Mouse (Mus musculus): ENCODE data around the gene Rffl. TPM values are rescaled to one million over a fixed set of nuclear protein-coding genes. Genes with fewer than 3 reads are reported as not detected.
"Not testable (repeated sequence)": the region's sequence is repeated elsewhere in the genome, so short reads cannot be mapped to it uniquely, and the experiment has no call there.

The Rffl gene
- total RNA-seq, 2 experiments from 2014 or later: 18.6 to 26.6 TPM

DNA sequence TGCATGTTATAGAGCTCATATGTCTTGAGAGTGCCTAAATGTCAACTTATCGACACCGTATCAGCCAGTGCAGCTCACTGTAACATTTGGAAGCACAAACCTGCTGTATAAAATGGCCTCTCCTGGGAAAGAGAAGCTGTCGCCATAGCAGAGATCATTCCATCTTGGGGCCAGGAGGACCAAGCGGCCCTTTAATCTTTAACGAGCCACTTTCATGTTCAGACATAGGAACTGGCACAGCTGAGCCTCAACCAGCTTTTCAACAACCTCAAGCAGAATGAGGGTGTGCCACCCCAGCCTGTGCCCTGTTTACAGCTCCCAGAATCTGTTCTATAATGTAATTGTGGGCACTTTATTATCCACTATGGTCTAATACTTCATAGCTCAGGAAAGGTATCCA is 20.8 kb downstream of the Rffl start:
- no peak for ATAC-seq (replicated peaks; ENCODE audit: poor library complexity, severe bottlenecking)

DNA sequence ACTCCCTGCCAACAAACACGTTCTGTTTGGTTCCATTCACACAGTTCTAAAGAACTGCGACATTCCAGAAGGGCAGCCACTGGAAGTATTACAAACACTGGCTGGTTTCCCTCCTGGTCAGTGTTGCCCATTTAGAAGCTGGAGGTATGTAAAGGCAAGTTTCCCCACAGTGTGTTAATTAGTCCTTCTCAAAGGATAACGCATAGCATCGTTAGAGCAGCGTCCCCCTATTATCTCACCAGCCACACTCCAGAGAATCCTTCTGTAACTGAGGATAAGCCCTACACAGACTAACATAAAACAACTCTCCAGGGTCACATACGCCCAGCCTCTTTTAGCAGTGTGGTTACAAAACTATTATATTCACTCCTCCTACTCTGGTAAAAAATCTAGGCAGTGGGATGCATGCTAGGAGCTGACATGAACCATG is 23.4 kb downstream of the Rffl start:
- ATAC-seq (replicated peaks; ENCODE audit: poor library complexity, severe bottlenecking): no peak

DNA sequence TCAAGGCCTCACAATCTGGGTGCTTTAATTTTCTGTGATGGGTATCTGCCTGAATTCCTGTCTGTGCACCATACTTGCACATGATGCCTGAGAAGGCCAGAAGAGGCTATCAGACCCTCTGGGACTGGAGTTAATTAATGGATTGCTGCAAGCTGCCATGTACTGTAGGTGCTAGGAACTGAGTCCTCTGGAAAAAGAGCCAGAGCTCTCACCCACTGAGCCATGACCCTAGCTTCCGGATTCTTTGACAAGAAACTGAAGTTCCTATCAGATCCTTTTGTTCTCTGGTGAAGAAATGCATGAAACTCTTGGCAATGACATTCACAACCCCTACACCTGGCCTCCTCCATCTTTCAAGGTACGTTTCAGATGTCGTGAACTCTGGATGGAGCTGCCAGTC is 24.1 kb downstream of the Rffl start:
- ATAC-seq (replicated peaks; ENCODE audit: poor library complexity, severe bottlenecking): no peak

DNA sequence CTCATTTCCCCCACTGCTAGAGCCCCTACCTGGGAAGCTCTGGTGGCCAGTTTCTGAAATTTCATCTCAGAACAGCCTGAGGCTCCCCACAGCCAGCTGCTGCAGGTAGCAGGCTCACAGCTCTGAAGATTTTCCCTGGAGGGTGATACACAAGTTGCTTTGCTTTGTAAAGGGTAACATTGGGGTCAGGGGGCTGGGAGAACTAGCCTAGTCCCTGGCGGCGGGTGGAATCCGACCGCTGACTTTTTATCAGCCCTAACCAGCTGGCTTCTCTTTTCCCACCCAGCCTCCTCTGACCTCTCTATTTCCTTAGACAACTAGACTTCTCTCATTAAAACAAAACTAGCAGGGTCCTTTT is 25.0 kb downstream of the Rffl start:
- peak; percentile 31 for ATAC-seq (replicated peaks; ENCODE audit: poor library complexity, severe bottlenecking)

DNA sequence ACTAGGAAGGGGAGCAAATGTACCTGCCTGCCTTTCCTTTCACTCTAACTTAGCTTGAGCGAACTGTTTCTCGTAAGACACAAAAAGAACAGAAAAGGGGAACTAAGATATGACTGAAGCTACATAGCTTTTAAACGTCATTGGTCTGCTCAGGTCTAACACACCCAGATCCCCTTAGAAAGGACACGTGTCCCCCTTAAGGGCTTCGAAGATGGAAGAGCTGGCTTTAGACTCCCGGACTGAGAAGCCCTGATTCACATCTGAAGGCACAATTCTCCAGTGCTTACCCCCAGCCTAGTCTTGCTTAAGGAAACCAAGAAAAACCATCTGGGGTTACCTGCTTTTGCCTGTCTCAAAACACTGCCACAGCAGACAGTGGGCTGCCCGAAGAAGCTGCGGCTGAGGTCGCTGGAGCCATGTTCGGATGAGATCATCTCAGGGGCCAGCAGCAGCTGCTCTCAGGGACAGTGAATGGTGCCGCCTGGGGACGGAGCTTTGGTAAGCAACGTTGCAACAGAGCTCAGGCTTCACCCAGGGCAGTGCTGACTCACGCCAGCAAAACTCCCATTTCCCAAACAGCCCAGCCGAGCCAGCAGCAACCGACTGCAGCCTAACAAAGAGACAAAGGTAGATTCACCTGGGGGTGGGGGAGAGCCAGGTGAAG is 25.5 kb downstream of the Rffl start:
- ATAC-seq (replicated peaks; ENCODE audit: poor library complexity, severe bottlenecking): peak; percentile 94

DNA sequence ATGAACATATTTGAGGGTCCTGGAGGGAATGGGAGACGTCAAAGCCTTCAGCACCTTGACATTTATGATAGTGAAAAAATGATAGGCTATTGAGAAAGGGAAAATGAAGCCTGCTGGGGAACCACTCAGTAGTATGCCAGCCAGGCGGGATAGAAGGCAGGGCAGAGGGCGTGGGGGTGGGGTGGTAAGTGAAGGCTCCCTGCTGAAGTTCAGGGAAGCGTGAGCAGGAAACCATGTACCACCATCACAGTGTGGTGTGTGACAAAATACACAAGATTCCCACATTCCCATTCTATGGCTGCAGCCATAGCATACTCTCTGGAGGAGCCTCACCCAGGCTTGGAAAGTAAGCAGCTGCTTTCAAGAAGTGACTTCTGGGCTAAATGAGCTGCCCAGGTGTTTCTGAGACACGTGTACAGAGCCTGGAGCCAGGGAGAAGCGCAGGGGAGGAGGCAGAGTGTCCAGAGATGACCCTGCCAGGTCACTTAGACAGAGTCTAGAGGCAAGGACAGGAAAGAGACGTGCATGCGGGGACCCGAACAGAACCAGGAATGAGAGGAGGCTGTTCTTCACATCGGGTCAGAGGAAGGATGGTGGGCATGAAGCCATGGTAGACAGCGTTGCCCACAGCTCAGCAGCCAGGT is 26.1 kb downstream of the Rffl start:
- no peak for ATAC-seq (replicated peaks; ENCODE audit: poor library complexity, severe bottlenecking)

DNA sequence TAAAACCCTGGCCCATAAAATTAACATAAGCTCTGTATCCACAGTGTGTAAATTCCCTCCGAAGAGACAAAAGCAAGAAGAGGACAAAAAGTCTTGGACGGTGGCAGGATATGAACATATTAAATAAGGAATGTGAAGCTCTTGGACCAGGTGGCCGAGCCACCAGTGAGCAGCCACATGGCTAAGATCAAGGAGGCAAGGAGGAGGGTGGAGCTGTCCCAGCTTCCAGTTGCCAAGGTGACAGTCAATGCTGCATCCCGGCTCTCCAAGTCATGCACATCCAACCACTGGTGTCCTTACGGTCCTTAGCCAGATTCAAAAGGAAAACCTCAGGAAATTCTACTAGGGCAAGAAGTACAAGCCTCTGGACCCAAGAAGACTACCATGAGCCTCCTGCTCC is 32.5 kb downstream of the Rffl start:
- no peak for ATAC-seq (replicated peaks; ENCODE audit: poor library complexity, severe bottlenecking)

DNA sequence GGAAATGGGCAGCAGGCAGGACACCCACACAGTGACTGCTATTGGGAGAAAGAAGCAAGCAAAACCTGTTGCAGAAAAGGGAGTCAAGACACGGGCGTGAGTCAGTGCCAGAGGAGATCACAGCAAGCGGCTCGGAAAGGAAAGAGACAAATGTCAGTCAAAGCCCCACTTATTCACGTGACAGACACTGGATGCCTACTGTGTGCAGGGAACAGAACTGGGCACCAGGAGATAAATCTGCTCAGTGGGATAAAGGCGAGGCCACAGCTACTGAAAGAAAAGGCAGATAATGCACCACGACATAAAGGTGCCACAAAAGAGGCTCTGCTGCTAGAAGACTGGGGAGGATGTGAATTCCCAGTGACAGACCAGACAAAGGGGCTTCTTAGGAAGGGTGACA is 33.2 kb downstream of the Rffl start:
- no peak for ATAC-seq (replicated peaks; ENCODE audit: poor library complexity, severe bottlenecking)

DNA sequence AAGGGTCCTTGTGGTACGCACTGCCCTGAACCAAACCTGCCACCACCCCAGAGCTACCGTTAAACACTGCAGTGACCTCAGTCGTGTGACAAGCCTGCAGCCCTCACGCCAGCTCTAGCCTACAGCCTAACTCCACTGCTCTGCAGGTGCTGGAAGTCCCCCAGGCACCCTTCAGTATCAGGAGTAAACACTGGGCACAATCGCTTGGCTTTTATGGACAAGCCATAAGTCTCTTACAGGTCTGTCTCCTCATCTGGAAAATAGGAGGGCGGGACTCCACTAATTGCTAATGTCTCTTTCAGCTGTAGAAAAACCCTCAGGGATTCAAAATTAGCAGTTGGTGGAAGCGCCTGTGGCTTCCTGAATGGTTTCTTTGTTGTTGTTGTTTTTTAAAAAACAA is 33.8 kb downstream of the Rffl start:
- ATAC-seq (replicated peaks; ENCODE audit: poor library complexity, severe bottlenecking): no peak

DNA sequence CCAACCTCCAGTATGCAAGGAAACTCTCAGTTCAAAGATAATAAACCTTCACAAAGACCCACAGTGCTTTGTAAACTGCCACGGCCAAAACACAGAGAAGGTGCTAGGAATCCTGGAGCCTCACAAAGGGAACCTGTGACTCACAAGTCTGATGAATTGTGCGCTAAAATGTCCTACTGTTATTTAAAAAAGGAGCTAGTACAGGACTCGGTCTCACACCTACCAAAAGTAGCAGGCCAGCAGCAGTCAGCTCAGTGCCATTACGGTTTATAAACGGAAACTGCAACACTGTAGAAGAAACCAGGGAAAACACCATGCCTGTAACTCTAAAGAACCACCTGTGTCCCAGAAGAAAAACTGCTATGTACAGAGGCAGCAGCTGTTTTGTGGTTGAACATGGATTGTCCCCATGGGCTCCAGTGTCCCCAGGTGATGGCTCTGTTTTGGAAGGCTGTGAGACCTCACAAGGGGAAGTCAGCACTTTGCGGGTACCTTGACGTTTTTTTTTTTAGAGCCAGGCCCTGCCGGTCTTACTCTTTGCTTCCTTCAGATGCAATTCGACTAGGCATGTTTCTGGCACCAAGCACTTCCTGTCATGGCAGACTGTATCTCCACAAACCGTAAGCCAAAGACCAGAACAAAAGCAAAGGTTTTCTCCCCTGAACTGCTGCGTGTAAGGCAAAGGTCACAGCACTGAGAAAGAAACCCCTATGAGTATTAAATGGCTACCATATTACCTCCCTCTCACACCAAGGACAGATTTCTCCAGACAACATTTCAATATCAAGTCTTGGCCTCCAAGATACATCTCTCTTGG is 35.2 kb downstream of the Rffl start:
- no peak for ATAC-seq (replicated peaks; ENCODE audit: poor library complexity, severe bottlenecking)

DNA sequence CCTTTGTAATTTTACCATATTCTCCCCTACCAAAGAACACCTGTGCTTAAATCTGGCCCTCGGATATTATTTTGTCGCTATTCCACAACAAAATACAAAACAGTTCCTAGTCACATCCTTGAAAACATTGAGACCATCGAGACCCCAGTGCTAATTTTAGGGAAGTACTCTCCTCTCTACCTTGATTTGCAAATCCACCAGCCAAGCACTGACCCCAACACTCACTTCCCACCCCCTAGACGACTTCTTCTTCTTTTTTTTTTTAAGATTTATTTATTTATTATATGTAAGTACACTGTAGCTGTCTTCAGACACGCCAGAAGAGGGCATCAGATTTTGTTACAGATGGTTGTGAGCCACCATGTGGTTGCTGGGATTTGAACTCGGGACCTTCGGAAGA is 36.7 kb downstream of the Rffl start:
- ATAC-seq (replicated peaks; ENCODE audit: poor library complexity, severe bottlenecking): peak; percentile 73

DNA sequence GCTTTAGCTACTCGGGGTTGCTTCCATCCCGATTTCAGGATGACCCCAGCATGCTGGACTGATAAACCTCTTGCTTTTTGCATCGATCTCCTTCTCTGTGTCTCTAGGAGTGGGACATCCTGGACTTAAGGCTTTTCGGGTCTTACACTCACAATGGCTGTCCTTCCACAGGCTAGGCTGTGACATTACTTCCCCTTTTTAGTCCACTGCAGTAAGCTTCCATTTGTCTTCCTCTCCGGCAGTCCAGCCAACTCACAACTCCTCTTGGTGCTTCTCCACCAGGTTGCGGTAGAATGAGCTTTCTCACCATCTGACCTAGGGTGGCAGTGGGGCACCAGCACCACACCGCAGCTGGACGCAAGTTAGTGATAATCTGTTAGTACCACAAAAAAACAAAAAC is 37.1 kb downstream of the Rffl start:
- ATAC-seq (replicated peaks; ENCODE audit: poor library complexity, severe bottlenecking): peak; percentile 91

DNA sequence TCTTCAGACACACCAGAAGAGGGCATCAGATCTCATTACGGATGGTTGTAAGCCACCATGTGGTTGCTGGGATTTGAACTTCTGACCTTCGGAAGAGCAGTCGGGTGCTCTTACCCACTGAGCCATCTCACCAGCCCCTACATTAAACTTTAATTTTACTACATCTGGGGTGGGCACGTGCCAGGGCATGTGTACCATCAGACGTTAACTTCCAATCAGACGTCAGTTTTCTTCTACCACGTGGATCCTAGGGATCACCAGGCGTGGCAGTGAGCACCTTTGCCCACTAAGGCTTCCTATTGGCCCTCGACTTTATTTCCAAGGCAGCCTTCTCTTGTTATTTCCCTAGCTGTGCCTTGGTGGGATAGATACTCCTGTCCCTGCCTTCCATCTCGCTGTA is 38.6 kb downstream of the Rffl start:
- not testable (repeated sequence) for ATAC-seq (replicated peaks; ENCODE audit: poor library complexity, severe bottlenecking)

DNA sequence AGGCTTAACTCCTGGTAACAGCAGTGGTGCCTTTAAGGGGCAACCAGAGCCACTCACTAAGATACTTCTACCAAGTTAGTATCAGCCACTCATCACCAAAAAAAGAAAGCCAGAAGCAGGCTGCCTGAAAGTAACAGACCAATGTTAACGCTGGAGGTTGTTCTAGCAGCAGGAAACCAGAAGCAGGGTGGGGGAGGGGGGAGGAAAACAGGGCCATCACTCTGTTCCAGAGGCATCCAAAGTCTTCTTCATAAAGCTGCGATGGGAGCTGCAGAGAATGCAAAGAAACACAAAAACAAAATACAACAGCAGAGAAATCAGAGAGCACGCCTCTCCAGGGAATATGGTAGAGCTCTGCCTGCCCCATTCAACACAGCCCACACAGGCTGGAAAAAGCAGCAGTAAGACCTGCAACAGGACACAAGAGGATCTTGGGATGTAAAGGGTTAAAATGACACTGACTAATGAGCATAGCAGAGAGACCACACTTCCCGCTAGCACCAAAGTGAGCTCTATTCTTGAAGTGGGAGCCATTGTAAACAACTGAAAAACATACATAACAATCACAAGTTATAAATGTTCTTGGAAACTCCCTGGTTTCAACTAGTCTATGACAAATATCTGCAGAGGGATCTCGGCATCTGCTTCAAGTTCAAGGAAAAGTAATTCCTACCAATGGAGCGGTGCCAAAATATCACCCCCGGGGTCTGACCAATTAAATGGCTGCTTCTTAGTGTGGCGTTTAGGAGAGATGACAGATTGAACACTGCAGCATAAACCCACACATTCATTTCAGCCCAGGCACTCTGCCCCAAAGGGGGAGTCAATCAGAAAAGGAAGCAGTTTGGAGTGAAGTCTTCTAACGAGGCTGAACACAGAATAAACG is 39.8 kb downstream of the Rffl start:
- no peak for ATAC-seq (replicated peaks; ENCODE audit: poor library complexity, severe bottlenecking)

DNA sequence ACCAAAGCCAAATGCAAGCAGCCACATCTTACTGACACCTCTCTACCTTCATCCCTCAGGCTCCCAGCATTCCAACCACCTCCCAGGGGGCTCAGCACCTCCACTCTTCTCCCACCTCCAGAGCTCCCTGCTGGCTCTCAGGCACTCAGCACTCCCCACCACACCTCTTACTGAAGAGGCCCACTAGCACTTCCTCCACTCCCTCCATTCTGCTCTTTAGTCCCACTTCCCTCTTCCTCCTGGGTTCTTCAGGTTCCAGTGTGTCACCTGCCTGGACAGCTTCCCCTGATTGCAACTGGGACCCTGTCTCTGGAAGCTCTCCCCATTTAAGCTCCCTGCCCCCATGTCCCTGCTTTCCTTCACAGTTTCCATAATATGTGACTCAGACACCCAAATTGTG is 44.2 kb downstream of the Rffl start:
- ATAC-seq (replicated peaks; ENCODE audit: poor library complexity, severe bottlenecking): peak; percentile 59

DNA sequence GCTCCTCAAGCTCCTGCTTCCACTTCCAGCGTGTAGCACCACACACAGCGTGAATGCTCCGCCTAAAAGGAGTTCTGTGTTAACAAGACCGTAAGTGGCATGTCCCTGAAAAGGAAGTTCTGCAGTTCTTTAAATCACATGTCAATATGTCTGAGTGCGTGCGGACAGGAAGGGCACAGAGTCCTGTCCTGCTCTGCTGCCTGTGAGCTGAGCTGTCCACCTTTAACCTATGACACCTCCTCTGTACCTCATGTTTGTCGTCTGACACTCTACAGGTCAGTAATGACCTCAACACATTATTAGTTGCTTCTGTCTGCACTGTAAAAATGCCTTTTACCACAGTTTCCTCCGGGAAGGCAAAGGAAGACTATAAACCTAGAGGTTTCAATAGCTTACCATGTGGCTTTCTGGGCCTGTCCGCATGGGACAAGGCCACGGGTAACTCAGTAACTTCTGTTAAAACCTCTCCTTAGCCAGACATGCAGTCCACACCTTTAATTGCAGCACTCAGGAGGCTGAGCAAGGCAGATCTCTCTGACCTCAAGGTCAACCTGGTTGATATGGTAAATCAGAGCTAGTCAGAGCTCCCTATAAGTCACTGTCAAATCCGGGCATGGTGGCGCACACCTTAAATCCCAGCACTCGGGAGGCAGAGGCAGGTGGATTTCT is 50.1 kb downstream of the Rffl start:
- ATAC-seq (replicated peaks; ENCODE audit: poor library complexity, severe bottlenecking): no peak

DNA sequence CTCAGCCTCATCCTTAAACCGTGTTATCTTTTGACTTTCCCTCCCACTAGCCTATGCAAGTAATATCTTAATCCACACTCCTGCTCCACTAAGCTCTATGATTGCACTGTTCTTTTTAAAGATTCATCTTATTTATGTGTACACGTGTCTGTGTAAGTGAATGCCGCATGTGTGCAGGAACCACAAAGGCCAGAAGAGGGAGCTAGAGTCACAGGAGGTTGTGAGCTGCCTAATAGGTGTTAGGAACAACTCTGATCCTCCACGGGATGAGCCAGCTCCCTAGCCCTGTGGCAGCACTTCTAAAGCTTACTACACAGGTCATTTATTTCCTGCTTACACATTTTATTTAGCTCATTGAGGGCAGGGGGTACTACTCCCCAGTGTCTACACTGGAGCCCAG is 51.7 kb downstream of the Rffl start:
- peak; percentile 91 for ATAC-seq (replicated peaks; ENCODE audit: poor library complexity, severe bottlenecking)

DNA sequence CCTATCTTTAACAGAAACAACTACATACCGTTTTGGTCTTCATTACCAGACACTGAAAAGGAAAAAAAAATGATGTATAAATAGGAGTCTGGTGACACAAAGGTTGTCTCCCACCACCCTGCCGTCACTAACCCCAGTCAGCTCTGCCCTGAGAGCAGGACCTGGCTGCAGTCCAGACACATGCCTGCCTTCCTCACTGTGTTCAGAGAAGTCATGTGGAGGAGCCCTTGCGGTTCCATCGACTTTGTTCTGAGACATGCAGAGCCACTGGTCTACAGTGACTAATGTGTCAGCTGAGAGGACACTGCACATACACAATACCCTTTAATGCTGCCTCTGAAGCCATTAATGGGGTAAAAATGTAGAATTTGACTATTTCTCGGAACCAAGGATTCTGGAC is 62.5 kb downstream of the Rffl start:
- ATAC-seq (replicated peaks; ENCODE audit: poor library complexity, severe bottlenecking): no peak

DNA sequence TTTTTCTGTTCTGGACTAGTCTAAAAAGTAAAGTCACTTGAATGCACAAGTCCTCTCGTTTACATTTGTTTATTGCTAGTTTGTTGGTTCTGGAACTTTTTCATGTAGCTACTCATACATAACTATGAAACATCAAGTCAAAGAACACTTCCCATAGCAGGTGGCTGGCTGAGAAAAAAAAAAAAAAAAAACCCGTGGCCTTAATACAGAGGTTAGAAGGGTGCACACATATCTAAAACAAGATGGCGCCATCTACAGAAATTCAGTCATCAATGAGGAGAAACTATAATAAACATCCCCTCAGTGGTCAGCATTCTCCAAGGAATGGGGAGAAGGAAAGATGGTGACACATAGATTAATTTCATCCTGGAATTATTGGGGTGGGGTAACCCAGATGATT is 63.6 kb downstream of the Rffl start:
- no peak for ATAC-seq (replicated peaks; ENCODE audit: poor library complexity, severe bottlenecking)

DNA sequence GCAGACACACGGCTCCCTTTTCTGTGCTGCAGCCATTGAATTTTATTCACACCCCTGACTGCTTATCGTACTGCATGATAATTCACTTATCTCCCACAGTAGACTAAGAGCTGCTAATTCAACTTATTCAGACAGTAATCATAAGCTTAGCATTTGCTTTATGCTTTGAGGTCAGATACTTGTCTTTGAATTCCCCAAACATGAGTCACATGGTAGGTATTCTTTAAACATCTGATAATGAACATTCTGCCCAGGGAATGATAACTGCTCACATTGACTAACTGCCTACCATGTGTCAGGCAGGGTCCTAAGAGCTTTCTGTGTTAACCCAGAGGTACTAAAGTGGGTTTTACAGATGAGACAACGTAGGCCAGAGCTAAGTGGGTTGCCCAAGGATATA is 64.4 kb downstream of the Rffl start:
- ATAC-seq (replicated peaks; ENCODE audit: poor library complexity, severe bottlenecking): no peak

Data from granulocyte monocyte progenitor cell, adult 5-6 weeks (primary cell).